Mouse (Mus musculus) forebrain, embryonic 11.5 days (tissue): ENCODE results near the gene Ddx31. TPM values are rescaled to one million over a fixed set of nuclear protein-coding genes. Genes with fewer than 3 reads are reported as not detected.

ENCODE experiments used
- ATAC-seq: fragments of 200-750 bp; cut with Nextera tagmentation; replicated peaks from 2 replicates; pipeline ENCODE4 v1.8.0; 2017; ENCODE audit warnings: moderate TSS enrichment; ENCODE audit not compliant: low FRiP score
- DNase-seq: peaks from one replicate; pipeline ENCODE4 v3.0.0-alpha.2; 2017; ENCODE audit warnings: low spot score
- H3K27ac ChIP-seq: fragments of 300-500 bp; sonication (generic); 2 replicates; pipeline ENCODE4 v1.5.1; 2014; ENCODE audit warnings: low read depth, low read length
- H3K27me3 ChIP-seq: fragments of 300-500 bp; sonication (generic); 2 replicates; pipeline ENCODE4 v1.6.1; 2014; ENCODE audit warnings: mild to moderate bottlenecking, low read length, mixed read lengths; ENCODE audit not compliant: control insufficient read depth, insufficient read depth
- H3K36me3 ChIP-seq: fragments of 300-500 bp; sonication (generic); 2 replicates; pipeline ENCODE4 v1.6.1; 2014; ENCODE audit warnings: mild to moderate bottlenecking, low read length, moderate library complexity, mixed read lengths; ENCODE audit not compliant: control insufficient read depth, insufficient read depth
- H3K4me1 ChIP-seq: fragments of 300-500 bp; sonication (generic); replicated peaks from 2 replicates; pipeline ENCODE4 v1.6.1; 2014; ENCODE audit warnings: low read length, mixed read lengths; ENCODE audit not compliant: control insufficient read depth, insufficient read depth
- H3K4me2 ChIP-seq: fragments of 300-500 bp; sonication (generic); 2 replicates; pipeline ENCODE4 v1.6.1; 2014; ENCODE audit warnings: low read depth, mild to moderate bottlenecking, low read length, moderate library complexity, mixed read lengths; ENCODE audit not compliant: severe bottlenecking
- H3K4me3 ChIP-seq: fragments of 300-500 bp; sonication (generic); 2 replicates; pipeline ENCODE4 v1.5.1; 2014; ENCODE audit warnings: low read depth, low read length
- H3K9ac ChIP-seq: fragments of 300-500 bp; sonication (generic); 2 replicates; pipeline ENCODE4 v1.6.1; 2014; ENCODE audit warnings: low read length
- H3K9me3 ChIP-seq: fragments of 300-500 bp; sonication (generic); 2 replicates; pipeline ENCODE4 v1.6.1; 2016; ENCODE audit warnings: low read length, mixed read lengths; ENCODE audit not compliant: control insufficient read depth
- WGBS: fragments of 180-500 bp; shearing (Covaris S2); extraction: QIAGEN DNeasy Blood & Tissue Kit; methylation state at CpG from one replicate; pipeline ENCODE4 v1.1.7; 2014; 5-methylcytosine and 5-hydroxymethylcytosine counted together
- polyA plus RNA-seq: library from polyadenylated mRNA; unstranded; fragments of >200 nt; fragmentation: Nextera tagmentation; extraction: Ambion mirVana; gene quantifications from 2 replicates; pipeline ENCODE4 v1.2.1, GENCODE M21; 2014

Ddx31 gene
- polyA plus RNA-seq, 1 experiment from 2014 or later: 21.6 TPM

GRCm38 (mm10) chr2:28917518-28918361, 77.5 kb downstream of the Ddx31 start:
- Histone ChIP-seq H3K4me1 (peaks cover 7% of the 10 kb centered on the region; the same call in 1 of the 2 replicates), H3K9ac (peak overlapping the region; percentile 30), H3K27me3 (peaks cover 95% of the 10 kb centered on the region), H3K36me3 (no peaks in the 10 kb centered on the region), H3K4me2 (peak overlapping the region; percentile 26; the same call in 1 of the 2 replicates), H3K9me3 (no peaks in the 10 kb centered on the region), H3K27ac (no peak overlapping the region), H3K4me3 (peak overlapping the region; percentile 15; the same call in 1 of the 2 replicates)
- 0 out of 2 replicates have a peak, but pooled peaks have one; percentile 10 for ATAC-seq
- DNase-seq: peak; percentile 69
- WGBS: under 1% methylated on average over 71 of the region's 73 CpGs

- Histone ChIP-seq H3K9me3 (no peaks in the 10 kb centered on the region), H3K4me2 (no peak overlapping the region), H3K27ac (no peak overlapping the region), H3K36me3 (no peaks in the 10 kb centered on the region), H3K27me3 (peaks cover 93% of the 10 kb centered on the region), H3K9ac (no peak overlapping the region), H3K4me1 (peaks cover 6% of the 10 kb centered on the region; the same call in 1 of the 2 replicates), H3K4me3 (no peak overlapping the region)
- no peak for ATAC-seq
- WGBS: 0% methylated on average over 4 of the region's 4 CpGs
- DNase-seq: no peak
Observed at GRCm38 (mm10) chr2:28919001-28919400, 78.8 kb downstream of the Ddx31 start.

- H3K27ac ChIP-seq: no peak overlapping the region
- H3K9me3 ChIP-seq: no peaks in the 10 kb centered on the region
- H3K4me1 ChIP-seq: no peaks in the 10 kb centered on the region
- H3K4me3 ChIP-seq: no peak overlapping the region
- no peak overlapping the region for H3K4me2 ChIP-seq
- H3K36me3 ChIP-seq: no peaks in the 10 kb centered on the region
- no peak overlapping the region for H3K9ac ChIP-seq
- DNase-seq: peak; percentile 91
- 2% methylated on average over 4 of the region's 4 CpGs for WGBS
- ATAC-seq: peak; percentile 55; the same call in 1 of the 2 replicates
- H3K27me3 ChIP-seq: peaks cover 52% of the 10 kb centered on the region
Observed at GRCm38 (mm10) chr2:28923912-28924311, 83.7 kb downstream of the Ddx31 start.

GRCm38 (mm10) chr2:28930571-28930970, 90.4 kb downstream of the Ddx31 start:
- H3K27ac ChIP-seq: no peak overlapping the region
- H3K4me3 ChIP-seq: no peak overlapping the region
- peaks cover 11% of the 10 kb centered on the region for H3K27me3 ChIP-seq
- H3K9me3 ChIP-seq: no peaks in the 10 kb centered on the region
- WGBS: 90% methylated on average over 3 of the region's 3 CpGs
- H3K4me2 ChIP-seq: no peak overlapping the region
- no peaks in the 10 kb centered on the region for H3K4me1 ChIP-seq
- no peak for DNase-seq
- ATAC-seq: no peak
- no peaks in the 10 kb centered on the region for H3K36me3 ChIP-seq
- H3K9ac ChIP-seq: no peak overlapping the region

- WGBS: 87% methylated on average over 7 of the region's 7 CpGs
- H3K36me3 ChIP-seq: no peaks in the 10 kb centered on the region
- no peaks in the 10 kb centered on the region for H3K9me3 ChIP-seq
- H3K4me2 ChIP-seq: no peak overlapping the region
- H3K27me3 ChIP-seq: peaks cover 2% of the 10 kb centered on the region; the same call in 1 of the 2 replicates
- ATAC-seq (no peak), DNase-seq (no peak)
- H3K27ac ChIP-seq: no peak overlapping the region
- H3K9ac ChIP-seq: no peak overlapping the region
- no peak overlapping the region for H3K4me3 ChIP-seq
- H3K4me1 ChIP-seq: peaks cover 13% of the 10 kb centered on the region
Observed at GRCm38 (mm10) chr2:28938997-28939396, 98.8 kb downstream of the Ddx31 start.

GRCm38 (mm10) chr2:28943666-28944516, 103.7 kb downstream of the Ddx31 start:
- H3K36me3 ChIP-seq: no peaks in the 10 kb centered on the region
- H3K4me2 ChIP-seq: peak overlapping the region; percentile 1; the same call in 1 of the 2 replicates
- no peak overlapping the region for H3K9ac ChIP-seq
- peaks cover 4% of the 10 kb centered on the region; the same call in 1 of the 2 replicates for H3K27me3 ChIP-seq
- peaks cover 15% of the 10 kb centered on the region for H3K4me1 ChIP-seq
- ATAC-seq (peak; percentile 79), DNase-seq (peak; percentile 90)
- peak overlapping the region; percentile 76 for H3K27ac ChIP-seq
- H3K9me3 ChIP-seq: no peaks in the 10 kb centered on the region
- no peak overlapping the region for H3K4me3 ChIP-seq
- WGBS: 20% methylated on average over 30 of the region's 30 CpGs

- peaks cover 12% of the 10 kb centered on the region for H3K4me1 ChIP-seq
- 50% methylated on average over 6 of the region's 6 CpGs for WGBS
- no peaks in the 10 kb centered on the region for H3K9me3 ChIP-seq
- no peak overlapping the region for H3K4me3 ChIP-seq
- no peak overlapping the region for H3K27ac ChIP-seq
- ATAC-seq (no peak), DNase-seq (no peak)
- no peak overlapping the region for H3K4me2 ChIP-seq
- H3K27me3 ChIP-seq: peaks cover 4% of the 10 kb centered on the region; the same call in 1 of the 2 replicates
- H3K36me3 ChIP-seq: no peaks in the 10 kb centered on the region
- H3K9ac ChIP-seq: no peak overlapping the region
Observed at GRCm38 (mm10) chr2:28945388-28945787, 105.2 kb downstream of the Ddx31 start.

- ATAC-seq (no peak), DNase-seq (no peak)
- no peaks in the 10 kb centered on the region for H3K9me3 ChIP-seq
- peaks cover 12% of the 10 kb centered on the region for H3K4me1 ChIP-seq
- WGBS: 84% methylated on average over 3 of the region's 3 CpGs
- no peak overlapping the region for H3K4me3 ChIP-seq
- H3K9ac ChIP-seq: no peak overlapping the region
- no peak overlapping the region for H3K4me2 ChIP-seq
- H3K27me3 ChIP-seq: peaks cover 2% of the 10 kb centered on the region; the same call in 1 of the 2 replicates
- no peak overlapping the region for H3K27ac ChIP-seq
- no peaks in the 10 kb centered on the region for H3K36me3 ChIP-seq
Observed at GRCm38 (mm10) chr2:28946312-28946711, 106.1 kb downstream of the Ddx31 start.
